Mouse (Mus musculus) liver, embryonic 14.5 days (tissue): ENCODE measurements around the gene Bcl2l2. TPM values are rescaled to one million over a fixed set of nuclear protein-coding genes. Genes with fewer than 3 reads are reported as not detected.

ENCODE experiments used
- ATAC-seq: fragments of 200-750 bp; cut with Nextera tagmentation; 2 replicates; pipeline ENCODE4 v1.8.0; 2017; ENCODE audit warnings: moderate number of reproducible peaks, mild to moderate bottlenecking, moderate library complexity; ENCODE audit not compliant: insufficient read depth
- DNase-seq, 3 experiments: peaks; one replicate each; pipeline ENCODE4 v3.0.0-alpha.2; 2012 to 2013; ENCODE audit warnings: low read depth in 3 of 3, low spot score in 3 of 3
- H3K27ac ChIP-seq: fragments of 300-500 bp; sonication (generic); 2 replicates; pipeline ENCODE4 v1.5.1; 2014; ENCODE audit warnings: moderate library complexity, mild to moderate bottlenecking, control low read depth, inconsistent platforms
- H3K27me3 ChIP-seq: fragments of 300-500 bp; sonication (generic); 2 replicates; pipeline ENCODE4 v1.6.1; 2014; ENCODE audit warnings: mild to moderate bottlenecking, low read length, moderate library complexity; ENCODE audit not compliant: control insufficient read depth, insufficient read depth
- H3K36me3 ChIP-seq: fragments of 300-500 bp; sonication (generic); replicated peaks from 2 replicates; pipeline ENCODE4 v1.6.1; 2014; ENCODE audit warnings: low read depth; ENCODE audit not compliant: control insufficient read depth, insufficient read depth
- H3K4me1 ChIP-seq, 2 experiments: fragments of 200-500 bp in 1 of 2; fragments of 300-500 bp in 1 of 2; sonication (generic) in 1 of 2; replicated peaks; 2 replicates each; pipeline ENCODE4 v1.6.1; 2012 to 2014; ENCODE audit warnings: antibody characterized with exemption in 1 of 2, inconsistent platforms in 1 of 2, low read length in 1 of 2; ENCODE audit not compliant: control insufficient read depth in 2 of 2, insufficient read depth in 2 of 2
- H3K4me2 ChIP-seq: fragments of 300-500 bp; sonication (generic); 2 replicates; pipeline ENCODE4 v1.6.1; 2014; ENCODE audit warnings: low read depth, mild to moderate bottlenecking, control low read depth, moderate library complexity
- H3K4me3 ChIP-seq, 2 experiments: fragments of 200-500 bp in 1 of 2; fragments of 300-500 bp in 1 of 2; sonication (generic) in 1 of 2; 2 replicates each; pipeline ENCODE4 v1.5.1; 2012 to 2014; ENCODE audit warnings: low read depth in 2 of 2, low read length in 2 of 2, mild to moderate bottlenecking in 2 of 2, control low read depth in 1 of 2, inconsistent platforms in 1 of 2, moderate library complexity in 1 of 2; ENCODE audit not compliant: insufficient read depth in 1 of 2
- H3K9ac ChIP-seq: fragments of 300-500 bp; sonication (generic); replicated peaks from 2 replicates; pipeline ENCODE4 v1.6.1; 2014; ENCODE audit warnings: mild to moderate bottlenecking, control low read depth, moderate library complexity
- H3K9me3 ChIP-seq: fragments of 300-500 bp; sonication (generic); 2 replicates; pipeline ENCODE4 v1.6.1; 2016; ENCODE audit warnings: low read length, mixed read lengths; ENCODE audit not compliant: control insufficient read depth
- CTCF ChIP-seq: IDR thresholded peaks from 2 replicates; pipeline ENCODE4 v1.5.1; 2016; ENCODE audit warnings: antibody characterized with exemption, low read depth, control low read depth
- EP300 ChIP-seq: IDR thresholded peaks from 2 replicates; pipeline ENCODE4 v1.6.1; 2016; ENCODE audit warnings: antibody characterized with exemption, low read depth
- WGBS: fragments of 180-500 bp; shearing (Covaris S2); extraction: QIAGEN DNeasy Blood & Tissue Kit; methylation state at CpG from one replicate; pipeline ENCODE4 v1.1.7; 2014; ENCODE audit not compliant: insufficient replicate concordance; 5-methylcytosine and 5-hydroxymethylcytosine counted together
- polyA plus RNA-seq, 2 experiments: library from polyadenylated mRNA; depleted of rRNA in 1 of 2; stranded (reverse) in 1 of 2; unstranded in 1 of 2; fragments of >200 nt; fragmentation: Nextera tagmentation in 1 of 2; extraction: Ambion mirVana in 1 of 2; gene quantifications; 2 replicates each; pipeline versions ENCODE4 v1.2.1 to v1.2.3; 2012 to 2014

Gene Bcl2l2
- polyA plus RNA-seq, 2 experiments = 0.47 to 4.9 TPM

GRCm38 (mm10) chr14:54937361-54938182 is 54.4 kb downstream of the Bcl2l2 start:
- no peaks in the 10 kb centered on the region for H3K9me3 ChIP-seq
- no peak overlapping the region for H3K9ac ChIP-seq
- H3K4me2 ChIP-seq = no peak overlapping the region
- H3K27me3 ChIP-seq = no peaks in the 10 kb centered on the region
- no peaks in the 10 kb centered on the region for H3K36me3 ChIP-seq
- no peak overlapping the region for H3K27ac ChIP-seq
- 70% methylated on average over 16 of the region's 16 CpGs for WGBS
- no peaks in the 10 kb centered on the region for H3K4me1 ChIP-seq
- no peak overlapping the region for H3K4me3 ChIP-seq
- no peak for TF ChIP-seq EP300
- TF ChIP-seq CTCF = no peak
- ATAC-seq (no peak), DNase-seq (no peak)

Other genes with a start within 250 kb of the Bcl2l2 start
- not detected in 2 replicates for gene Gm17606, start 242.4 kb upstream of the Bcl2l2 start, polyA plus RNA-seq (2012; rRNA removed)
- gene Gm17606, start 242.4 kb upstream of the Bcl2l2 start, polyA plus RNA-seq (2014; fragmentation: Nextera tagmentation; extraction: Ambion mirVana) = not detected in 2 replicates
- 1.4 and 1.6 TPM in 2 replicates for gene Cdh24, start 242.0 kb upstream of the Bcl2l2 start, polyA plus RNA-seq (2012; rRNA removed)
- gene Cdh24, start 242.0 kb upstream of the Bcl2l2 start, polyA plus RNA-seq (2014; fragmentation: Nextera tagmentation; extraction: Ambion mirVana) = 0.08 and 0.13 TPM in 2 replicates
- gene 1700123O20Rik, start 197.2 kb upstream of the Bcl2l2 start, polyA plus RNA-seq (2012; rRNA removed) = 29.6 and 33.6 TPM in 2 replicates
- gene 1700123O20Rik, start 197.2 kb upstream of the Bcl2l2 start, polyA plus RNA-seq (2014; fragmentation: Nextera tagmentation; extraction: Ambion mirVana) = 39.9 and 42.8 TPM in 2 replicates
- 43.5 and 64.5 TPM in 2 replicates for gene Acin1, start 196.4 kb upstream of the Bcl2l2 start, polyA plus RNA-seq (2012; rRNA removed)
- 43.2 and 47.9 TPM in 2 replicates for gene Acin1, start 196.4 kb upstream of the Bcl2l2 start, polyA plus RNA-seq (2014; fragmentation: Nextera tagmentation; extraction: Ambion mirVana)
- 0.01 and 0.03 TPM in 2 replicates for gene Gm29776, start 184.5 kb upstream of the Bcl2l2 start, polyA plus RNA-seq (2012; rRNA removed)
- gene Gm29776, start 184.5 kb upstream of the Bcl2l2 start, polyA plus RNA-seq (2014; fragmentation: Nextera tagmentation; extraction: Ambion mirVana) = 0.06 TPM in 1 of 2 replicates, not detected in the other
- 5.4 and 6.3 TPM in 2 replicates for gene Cebpe, start 171.2 kb upstream of the Bcl2l2 start, polyA plus RNA-seq (2012; rRNA removed)
- gene Cebpe, start 171.2 kb upstream of the Bcl2l2 start, polyA plus RNA-seq (2014; fragmentation: Nextera tagmentation; extraction: Ambion mirVana) = 4.3 and 5.1 TPM in 2 replicates
- gene Slc7a8, start 101.4 kb upstream of the Bcl2l2 start, polyA plus RNA-seq (2012; rRNA removed) = 3.3 and 3.6 TPM in 2 replicates
- 3.7 and 3.9 TPM in 2 replicates for gene Slc7a8, start 101.4 kb upstream of the Bcl2l2 start, polyA plus RNA-seq (2014; fragmentation: Nextera tagmentation; extraction: Ambion mirVana)
- gene Rnf212b, start 69.2 kb upstream of the Bcl2l2 start, polyA plus RNA-seq (2012; rRNA removed) = not detected in 2 replicates
- not detected in 2 replicates for gene Rnf212b, start 69.2 kb upstream of the Bcl2l2 start, polyA plus RNA-seq (2014; fragmentation: Nextera tagmentation; extraction: Ambion mirVana)
- gene Homez, start 12.4 kb upstream of the Bcl2l2 start, polyA plus RNA-seq (2012; rRNA removed) = 0.78 and 0.96 TPM in 2 replicates
- gene Homez, start 12.4 kb upstream of the Bcl2l2 start, polyA plus RNA-seq (2014; fragmentation: Nextera tagmentation; extraction: Ambion mirVana) = 1.8 TPM in 2 replicates
- 1.9 and 2.6 TPM in 2 replicates for gene Ppp1r3e, start 5.8 kb upstream of the Bcl2l2 start, polyA plus RNA-seq (2012; rRNA removed)
- 0.45 and 0.52 TPM in 2 replicates for gene Ppp1r3e, start 5.8 kb upstream of the Bcl2l2 start, polyA plus RNA-seq (2014; fragmentation: Nextera tagmentation; extraction: Ambion mirVana)
- gene Gm20521, start 64 bp downstream of the Bcl2l2 start, polyA plus RNA-seq (2012; rRNA removed) = 0.03 and 0.06 TPM in 2 replicates
- not detected in 2 replicates for gene Gm20521, start 64 bp downstream of the Bcl2l2 start, polyA plus RNA-seq (2014; fragmentation: Nextera tagmentation; extraction: Ambion mirVana)
- 98.8 and 110 TPM in 2 replicates for gene Pabpn1, start 9.1 kb downstream of the Bcl2l2 start, polyA plus RNA-seq (2012; rRNA removed)
- 47.1 and 51.7 TPM in 2 replicates for gene Pabpn1, start 9.1 kb downstream of the Bcl2l2 start, polyA plus RNA-seq (2014; fragmentation: Nextera tagmentation; extraction: Ambion mirVana)
- gene Slc22a17, start 29.8 kb downstream of the Bcl2l2 start, polyA plus RNA-seq (2012; rRNA removed) = 4.2 and 5.1 TPM in 2 replicates
- gene Slc22a17, start 29.8 kb downstream of the Bcl2l2 start, polyA plus RNA-seq (2014; fragmentation: Nextera tagmentation; extraction: Ambion mirVana) = 0.79 and 0.96 TPM in 2 replicates
- 0.54 and 0.69 TPM in 2 replicates for gene Efs, start 42.7 kb downstream of the Bcl2l2 start, polyA plus RNA-seq (2012; rRNA removed)
- gene Efs, start 42.7 kb downstream of the Bcl2l2 start, polyA plus RNA-seq (2014; fragmentation: Nextera tagmentation; extraction: Ambion mirVana) = 0.23 and 0.39 TPM in 2 replicates
- not detected in 2 replicates for gene Il25, start 49.3 kb downstream of the Bcl2l2 start, polyA plus RNA-seq (2012; rRNA removed)
- not detected in 2 replicates for gene Il25, start 49.3 kb downstream of the Bcl2l2 start, polyA plus RNA-seq (2014; fragmentation: Nextera tagmentation; extraction: Ambion mirVana)
- gene Cmtm5, start 52.9 kb downstream of the Bcl2l2 start, polyA plus RNA-seq (2012; rRNA removed) = 0.04 TPM in 1 of 2 replicates, not detected in the other
- gene Cmtm5, start 52.9 kb downstream of the Bcl2l2 start, polyA plus RNA-seq (2014; fragmentation: Nextera tagmentation; extraction: Ambion mirVana) = not detected in 2 replicates
- gene Myh6, start 83.5 kb downstream of the Bcl2l2 start, polyA plus RNA-seq (2012; rRNA removed) = 0.01 and 0.02 TPM in 2 replicates
- not detected in 2 replicates for gene Myh6, start 83.5 kb downstream of the Bcl2l2 start, polyA plus RNA-seq (2014; fragmentation: Nextera tagmentation; extraction: Ambion mirVana)
- gene Gm17428, start 93.6 kb downstream of the Bcl2l2 start, polyA plus RNA-seq (2012; rRNA removed) = not detected in 2 replicates
- not detected in 2 replicates for gene Gm17428, start 93.6 kb downstream of the Bcl2l2 start, polyA plus RNA-seq (2014; fragmentation: Nextera tagmentation; extraction: Ambion mirVana)
- gene Myh7, start 111.2 kb downstream of the Bcl2l2 start, polyA plus RNA-seq (2012; rRNA removed) = 0.03 and 0.07 TPM in 2 replicates
- gene Myh7, start 111.2 kb downstream of the Bcl2l2 start, polyA plus RNA-seq (2014; fragmentation: Nextera tagmentation; extraction: Ambion mirVana) = 0.05 TPM in 1 of 2 replicates, not detected in the other
- 14.4 and 31.0 TPM in 2 replicates for gene Ngdn, start 132.1 kb downstream of the Bcl2l2 start, polyA plus RNA-seq (2012; rRNA removed)
- gene Ngdn, start 132.1 kb downstream of the Bcl2l2 start, polyA plus RNA-seq (2014; fragmentation: Nextera tagmentation; extraction: Ambion mirVana) = 36.0 and 39.6 TPM in 2 replicates
- gene Zfhx2, start 208.9 kb downstream of the Bcl2l2 start, polyA plus RNA-seq (2012; rRNA removed) = 0.26 and 0.29 TPM in 2 replicates
- gene Zfhx2, start 208.9 kb downstream of the Bcl2l2 start, polyA plus RNA-seq (2014; fragmentation: Nextera tagmentation; extraction: Ambion mirVana) = 0.61 and 0.62 TPM in 2 replicates
- 2.0 and 2.6 TPM in 2 replicates for gene Thtpa, start 211.4 kb downstream of the Bcl2l2 start, polyA plus RNA-seq (2012; rRNA removed)
- gene Thtpa, start 211.4 kb downstream of the Bcl2l2 start, polyA plus RNA-seq (2014; fragmentation: Nextera tagmentation; extraction: Ambion mirVana) = 4.3 and 4.6 TPM in 2 replicates
- gene Ap1g2, start 223.2 kb downstream of the Bcl2l2 start, polyA plus RNA-seq (2012; rRNA removed) = 12.7 and 13.4 TPM in 2 replicates
- 18.6 and 21.2 TPM in 2 replicates for gene Ap1g2, start 223.2 kb downstream of the Bcl2l2 start, polyA plus RNA-seq (2014; fragmentation: Nextera tagmentation; extraction: Ambion mirVana)
- gene Jph4, start 233.6 kb downstream of the Bcl2l2 start, polyA plus RNA-seq (2012; rRNA removed) = 0.04 and 0.15 TPM in 2 replicates
- gene Jph4, start 233.6 kb downstream of the Bcl2l2 start, polyA plus RNA-seq (2014; fragmentation: Nextera tagmentation; extraction: Ambion mirVana) = 0.04 TPM in 1 of 2 replicates, not detected in the other